Mouse (Mus musculus) gastrocnemius, adult 2 months (tissue): ENCODE results near the gene Col24a1. TPM values are rescaled to one million over a fixed set of nuclear protein-coding genes. Genes with fewer than 3 reads are reported as not detected.

Experiments used
- DNase-seq: peaks from one replicate; pipeline ENCODE4 v3.0.0; 2022
- H3K27ac ChIP-seq: fragments of 200-600 bp; 2 replicates; pipeline ENCODE4 v1.8.1; 2022; ENCODE audit warnings: mild to moderate bottlenecking
- H3K4me3 ChIP-seq: fragments of 200-600 bp; 2 replicates; pipeline ENCODE4 v1.8.1; 2022; ENCODE audit warnings: mild to moderate bottlenecking, moderate library complexity
- CTCF ChIP-seq: fragments of 200-600 bp; IDR thresholded peaks from 2 replicates; pipeline ENCODE4 v1.8.1; 2022; ENCODE audit warnings: antibody characterized with exemption, mild to moderate bottlenecking, moderate library complexity
- intact Hi-C: fragments of 180-260 bp; cut with DNase I; formaldehyde crosslinking; loops from one replicate; pipeline ENCODE4 v1.15.1; 2025
- total RNA-seq, 2 experiments: library from RNA; stranded (reverse); gene quantifications; 2 replicates each; pipeline ENCODE4 v1.2.3; 2021

The Col24a1 gene
- total RNA-seq, 2 experiments from 2014 or later = 1.8 to 2.4 TPM

GRCm38 (mm10) chr3:145559675-145560074 lies 267.4 kb downstream of the Col24a1 start:
- H3K27ac ChIP-seq = no peak overlapping the region
- no peak for DNase-seq
- TF ChIP-seq CTCF = no peak
- intact Hi-C loops = no loop called here
- H3K4me3 ChIP-seq = no peak overlapping the region

GRCm38 (mm10) chr3:145560117-145560516 lies 267.8 kb downstream of the Col24a1 start:
- Histone ChIP-seq H3K27ac (no peak overlapping the region), H3K4me3 (no peak overlapping the region)
- TF ChIP-seq CTCF = no peak
- intact Hi-C loops = no loop called here
- DNase-seq = no peak

DNA sequence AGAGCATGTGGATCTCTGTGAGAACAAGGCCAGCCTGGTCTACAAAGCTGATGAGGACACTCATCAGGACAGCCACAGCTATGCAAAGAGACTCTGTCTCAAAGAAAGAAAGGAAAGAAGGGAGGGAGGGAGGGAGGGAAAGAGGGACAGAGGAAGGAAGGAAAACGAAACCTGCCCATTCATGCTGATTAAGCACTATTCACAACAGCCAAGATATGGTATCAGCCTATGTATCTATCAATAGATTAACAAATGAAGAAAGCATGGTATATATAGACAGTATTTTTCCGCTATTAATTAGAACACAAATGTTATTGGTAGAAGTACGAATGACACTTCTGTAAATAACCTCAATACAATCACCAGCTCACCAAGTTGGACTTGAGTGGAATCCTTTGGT lies 282.2 kb downstream of the Col24a1 start:
- intact Hi-C loops = no loop called here
- no peak for DNase-seq
- no peak overlapping the region for H3K27ac ChIP-seq
- TF ChIP-seq CTCF = no peak
- H3K4me3 ChIP-seq = no peak overlapping the region

DNA sequence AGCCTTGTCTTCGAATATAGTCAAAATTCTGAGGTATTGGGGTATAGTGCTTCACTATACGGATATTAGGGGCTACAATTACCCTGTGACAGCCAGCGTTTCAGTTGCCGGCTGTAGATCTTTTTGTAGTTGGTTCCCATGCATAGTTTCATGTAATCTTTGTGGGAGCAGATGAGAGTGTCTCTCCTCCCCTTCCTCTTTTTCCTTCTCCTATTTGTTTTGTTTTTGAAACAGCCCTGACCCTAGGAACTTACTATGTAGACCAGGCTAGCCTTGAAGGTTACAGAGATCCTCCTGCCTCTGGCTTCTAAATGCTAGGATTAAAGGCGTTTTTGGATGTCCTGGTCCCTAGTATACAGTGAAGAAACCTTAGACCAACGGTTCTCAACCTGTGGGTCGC lies 283.1 kb downstream of the Col24a1 start:
- no peak for DNase-seq
- intact Hi-C loops = no loop called here
- H3K27ac ChIP-seq = no peak overlapping the region
- H3K4me3 ChIP-seq = peak overlapping the region; percentile 78; the same call in 1 of the 2 replicates
- TF ChIP-seq CTCF = no peak

- no peak for TF ChIP-seq CTCF
- peak; percentile 94 for DNase-seq
- Histone ChIP-seq H3K4me3 (peak within 1 kb of the TSS; percentile 78), H3K27ac (peak within 1 kb of the TSS; percentile 86)
- intact Hi-C loops = no loop called here
These were observed 283.6 kb downstream of the Col24a1 start, which contains the start of gene Znhit6 for GRCm38 (mm10) chr3:145575743-145576481. TSS of gene Znhit6 (plus strand) at chr3:145576205.

- TF ChIP-seq CTCF = no peak
- intact Hi-C loops = no loop called here
- H3K27ac ChIP-seq = peak overlapping the region; percentile 86
- H3K4me3 ChIP-seq = peak overlapping the region; percentile 78
- no peak for DNase-seq
These were observed 284.2 kb downstream of the Col24a1 start for GRCm38 (mm10) chr3:145576482-145576822.

DNA sequence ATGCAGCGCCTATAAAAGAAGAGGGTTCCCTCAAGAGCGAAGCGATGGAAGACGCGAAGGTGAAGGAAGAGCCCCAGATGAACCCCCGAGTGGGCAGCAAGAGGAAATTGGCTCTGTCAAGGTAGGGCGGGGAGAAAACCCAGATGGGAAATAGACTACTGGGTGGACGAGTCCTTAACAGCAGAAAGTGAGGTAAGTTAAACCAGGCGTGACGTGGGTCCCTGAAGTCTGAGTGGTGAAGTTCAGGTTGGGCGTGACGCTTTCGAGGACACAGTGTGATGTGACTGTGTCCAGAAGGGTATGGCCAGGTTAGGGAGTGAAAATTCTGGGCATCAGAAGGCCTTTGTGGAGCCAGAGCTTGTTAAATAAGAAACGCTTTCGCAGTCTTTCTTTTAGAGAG lies 284.6 kb downstream of the Col24a1 start:
- DNase-seq = no peak
- TF ChIP-seq CTCF = no peak
- H3K27ac ChIP-seq = peak overlapping the region; percentile 86; the same call in 1 of the 2 replicates
- H3K4me3 ChIP-seq = peak overlapping the region; percentile 78
- intact Hi-C loops = no loop called here

DNA sequence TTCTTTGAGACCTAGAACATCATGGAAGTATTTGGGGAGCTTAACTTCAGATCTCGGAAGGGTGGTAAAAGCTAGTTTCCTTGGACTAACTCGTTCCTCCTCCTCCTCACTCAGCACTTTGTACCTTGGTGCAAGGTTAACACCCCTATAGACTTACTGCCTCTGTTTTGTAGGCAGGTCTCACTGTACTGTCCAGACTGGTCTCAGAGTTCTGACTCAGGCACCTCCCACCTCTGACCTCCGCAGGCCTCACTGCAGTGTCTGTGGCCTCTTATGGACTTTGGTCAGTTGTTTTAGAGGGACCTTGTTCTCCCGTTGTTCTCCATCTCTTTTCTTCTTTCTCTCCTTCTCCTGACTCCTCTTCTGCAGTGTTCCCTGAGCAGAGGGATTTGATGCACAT lies 290.8 kb downstream of the Col24a1 start:
- no peak for DNase-seq
- Histone ChIP-seq H3K27ac (no peak overlapping the region), H3K4me3 (no peak overlapping the region)
- intact Hi-C loops = loop anchor here (2.0 kb wide), 1 partner anchor 324 kb away; no protein-coding TSS in a partner anchor
- no peak for TF ChIP-seq CTCF

DNA sequence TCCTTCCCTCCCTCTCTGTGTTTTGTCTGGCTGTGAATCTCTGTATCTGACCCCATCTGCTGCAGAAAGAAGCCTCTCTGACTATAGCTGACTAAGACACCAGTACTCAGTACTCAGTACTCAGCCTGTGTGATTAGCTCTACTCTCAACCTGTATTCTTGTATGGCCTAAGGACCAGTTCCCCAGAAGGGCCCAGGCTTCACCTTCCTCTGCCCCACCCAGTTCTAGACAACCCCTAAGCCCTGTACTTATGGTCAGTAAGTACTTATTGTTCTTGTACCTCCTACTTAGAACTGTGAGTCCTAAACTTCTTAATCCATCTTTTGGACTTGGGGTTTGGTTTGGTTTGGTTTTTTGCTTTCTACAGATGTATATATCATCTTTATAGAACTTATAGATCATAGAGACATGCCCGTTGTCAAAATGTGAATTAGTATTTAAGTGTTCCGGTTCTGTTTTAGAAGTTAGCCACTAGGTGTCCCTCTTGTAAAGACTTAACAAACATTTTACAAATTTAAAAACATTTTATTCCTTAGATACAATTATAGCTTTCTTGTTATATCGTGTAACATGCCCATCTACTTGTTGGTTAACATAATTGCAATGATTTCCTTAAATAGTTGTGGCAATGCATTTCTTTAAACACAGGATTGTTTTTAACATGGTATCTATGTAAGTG lies 291.4 kb downstream of the Col24a1 start:
- TF ChIP-seq CTCF = peak; percentile 64
- Histone ChIP-seq H3K27ac (no peak overlapping the region), H3K4me3 (no peak overlapping the region)
- no peak for DNase-seq
- intact Hi-C loops = loop anchor here (1.0 to 2.0 kb wide), 2 partner anchors 146 to 323 kb away; no protein-coding TSS in a partner anchor

GRCm38 (mm10) chr3:145590562-145590961 lies 298.3 kb downstream of the Col24a1 start:
- Histone ChIP-seq H3K4me3 (no peak overlapping the region), H3K27ac (no peak overlapping the region)
- no peak for DNase-seq
- intact Hi-C loops = no loop called here
- no peak for TF ChIP-seq CTCF

GRCm38 (mm10) chr3:145591841-145592542 lies 299.7 kb downstream of the Col24a1 start:
- TF ChIP-seq CTCF = no peak
- Histone ChIP-seq H3K27ac (no peak overlapping the region), H3K4me3 (no peak overlapping the region)
- no peak for DNase-seq
- intact Hi-C loops = no loop called here

GRCm38 (mm10) chr3:145595354-145595753 lies 303.1 kb downstream of the Col24a1 start:
- H3K4me3 ChIP-seq = no peak overlapping the region
- TF ChIP-seq CTCF = no peak
- intact Hi-C loops = no loop called here
- H3K27ac ChIP-seq = no peak overlapping the region
- no peak for DNase-seq

GRCm38 (mm10) chr3:145599059-145599458 lies 306.8 kb downstream of the Col24a1 start:
- peak; percentile 7; the same call in 1 of the 2 replicates for TF ChIP-seq CTCF
- DNase-seq = no peak
- H3K27ac ChIP-seq = no peak overlapping the region
- H3K4me3 ChIP-seq = no peak overlapping the region
- intact Hi-C loops = no loop called here
